Mouse (Mus musculus): ENCODE results near the gene Ckap5. TPM values are rescaled to one million over a fixed set of nuclear protein-coding genes. Genes with fewer than 3 reads are reported as not detected.

The Ckap5 gene
- polyA plus RNA-seq, 1 experiment = 12.6 TPM

DNA sequence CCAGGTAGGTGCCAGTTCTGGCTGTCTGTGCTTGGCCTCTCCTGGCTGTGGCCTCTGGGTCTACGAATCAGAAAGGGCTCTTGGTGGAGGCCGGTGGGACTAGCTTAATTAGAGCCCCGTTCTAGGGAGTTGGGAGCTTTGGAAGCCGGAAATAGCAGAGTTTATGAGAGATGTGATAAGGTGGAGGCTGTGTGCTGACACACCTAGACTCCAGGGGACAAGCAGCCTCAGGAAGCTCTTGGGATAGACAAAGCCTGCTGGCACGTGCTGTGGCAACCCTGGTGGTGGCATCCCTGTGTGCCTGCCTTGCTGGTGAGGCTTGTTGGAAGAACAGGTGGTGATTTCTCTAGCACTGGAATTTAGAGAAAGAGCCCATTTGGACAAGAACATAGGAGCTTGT lies 128.8 kb downstream of the Ckap5 start:
- Histone ChIP-seq H3K27me3 (ENCODE audit: control insufficient read depth, insufficient read depth, insufficient read length) (no peaks in the 10 kb centered on the region), H3K4me2 (ENCODE audit: low read depth) (no peak overlapping the region), H3K4me3 (no peak overlapping the region), H3K36me3 (ENCODE audit: control insufficient read depth, insufficient read depth) (peaks cover 37% of the 10 kb centered on the region), H3K79me2 (ENCODE audit: control insufficient read depth, insufficient read depth) (peaks cover 24% of the 10 kb centered on the region), H3ac (ENCODE audit: control insufficient read depth, insufficient read length) (no peak overlapping the region)
- no peak for TF ChIP-seq MYOD1 (IDR thresholded peaks at IDR 0.05; ENCODE audit: control insufficient read depth in 1 of 3, insufficient read length in 2 of 3, low read depth in 2 of 3)
- TF ChIP-seq TCF3 (IDR thresholded peaks at IDR 0.05; ENCODE audit: insufficient read length, low read depth) = no peak
- no peak for TF ChIP-seq POLR2A (IDR thresholded peaks at IDR 0.05; ENCODE audit: insufficient read length, low read depth)
- no peak for TF ChIP-seq E2F4 (IDR thresholded peaks at IDR 0.05; ENCODE audit: insufficient read depth)
- TF ChIP-seq CEBPB (IDR thresholded peaks at IDR 0.05; ENCODE audit: insufficient read depth, poor library complexity, severe bottlenecking) = no peak
- TF ChIP-seq POLR2AphosphoS2 (IDR thresholded peaks at IDR 0.05; ENCODE audit: insufficient read length, low read depth) = no peak
- peak in 1 of 3 experiments; percentile 41 for TF ChIP-seq MYOG (IDR thresholded peaks at IDR 0.05; ENCODE audit: control insufficient read depth in 1 of 3, insufficient read depth in 1 of 3, insufficient read length in 2 of 3, low read depth in 2 of 3)
- TF ChIP-seq USF1 (IDR thresholded peaks at IDR 0.05; ENCODE audit: low read depth) = no peak
- no peak for TF ChIP-seq SRF (IDR thresholded peaks at IDR 0.05; ENCODE audit: control insufficient read depth, insufficient read length, low read depth)

DNA sequence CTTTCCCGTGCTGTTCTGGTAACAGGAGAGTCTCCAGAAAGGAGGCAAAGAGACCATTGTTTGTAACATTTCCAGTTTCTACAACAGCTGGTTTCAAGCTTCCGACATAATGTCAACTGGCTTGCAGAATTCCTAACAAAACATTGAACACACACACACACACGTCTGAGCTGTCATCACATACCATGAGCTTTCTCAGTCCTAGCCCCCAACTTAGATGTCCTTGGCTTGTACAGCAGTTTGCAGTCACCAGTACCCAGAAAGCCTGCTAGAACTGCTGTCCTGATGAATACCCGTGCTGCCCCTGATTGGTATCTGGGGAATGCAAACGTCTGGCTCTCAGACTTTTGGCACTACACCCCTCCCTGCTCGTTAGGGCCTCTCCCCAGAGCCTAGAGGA lies 129.3 kb downstream of the Ckap5 start:
- no peak overlapping the region for H3K4me3 ChIP-seq
- no peak overlapping the region for H3ac ChIP-seq (ENCODE audit: control insufficient read depth, insufficient read length)
- H3K36me3 ChIP-seq (ENCODE audit: control insufficient read depth, insufficient read depth) = peaks cover 37% of the 10 kb centered on the region
- no peak for TF ChIP-seq POLR2AphosphoS2 (IDR thresholded peaks at IDR 0.05; ENCODE audit: insufficient read length, low read depth)
- TF ChIP-seq REST (IDR thresholded peaks at IDR 0.05; ENCODE audit: insufficient read depth, insufficient read length) = no peak
- TF ChIP-seq CEBPB (IDR thresholded peaks at IDR 0.05; ENCODE audit: insufficient read depth, poor library complexity, severe bottlenecking) = no peak
- no peak for TF ChIP-seq MAX (IDR thresholded peaks at IDR 0.05; ENCODE audit: low read depth)
- TF ChIP-seq TCF3 (IDR thresholded peaks at IDR 0.05; ENCODE audit: insufficient read length, low read depth) = no peak
- TF ChIP-seq SRF (IDR thresholded peaks at IDR 0.05; ENCODE audit: control insufficient read depth, insufficient read length, low read depth) = no peak
- TF ChIP-seq E2F4 (IDR thresholded peaks at IDR 0.05; ENCODE audit: insufficient read depth) = no peak
- TF ChIP-seq POLR2A (IDR thresholded peaks at IDR 0.05; ENCODE audit: insufficient read length, low read depth) = no peak
- TF ChIP-seq USF1 (IDR thresholded peaks at IDR 0.05; ENCODE audit: low read depth) = no peak
- TF ChIP-seq MYOG (IDR thresholded peaks at IDR 0.05; ENCODE audit: control insufficient read depth in 1 of 3, insufficient read depth in 1 of 3, insufficient read length in 2 of 3, low read depth in 2 of 3) = no peak
- no peak for TF ChIP-seq MYOD1 (IDR thresholded peaks at IDR 0.05; ENCODE audit: control insufficient read depth in 1 of 3, insufficient read length in 2 of 3, low read depth in 2 of 3)
- no peak for TF ChIP-seq TCF12 (IDR thresholded peaks at IDR 0.05; ENCODE audit: insufficient read depth, poor library complexity, severe bottlenecking)
- no peaks in the 10 kb centered on the region for H3K27me3 ChIP-seq (ENCODE audit: control insufficient read depth, insufficient read depth, insufficient read length)
- H3K79me2 ChIP-seq (ENCODE audit: control insufficient read depth, insufficient read depth) = peaks cover 19% of the 10 kb centered on the region
- no peak overlapping the region for H3K4me2 ChIP-seq (ENCODE audit: low read depth)

GRCm38 (mm10) chr2:91656774-91657173 lies 130.2 kb downstream of the Ckap5 start:
- H3K27me3 ChIP-seq (ENCODE audit: control insufficient read depth, insufficient read depth, insufficient read length) = no peaks in the 10 kb centered on the region
- H3K4me3 ChIP-seq = no peak overlapping the region
- no peak overlapping the region for H3ac ChIP-seq (ENCODE audit: control insufficient read depth, insufficient read length)
- H3K4me2 ChIP-seq (ENCODE audit: low read depth) = no peak overlapping the region
- peaks cover 39% of the 10 kb centered on the region for H3K36me3 ChIP-seq (ENCODE audit: control insufficient read depth, insufficient read depth)
- peaks cover 10% of the 10 kb centered on the region for H3K79me2 ChIP-seq (ENCODE audit: control insufficient read depth, insufficient read depth)
- TF ChIP-seq TCF3 (IDR thresholded peaks at IDR 0.05; ENCODE audit: insufficient read length, low read depth) (no peak), E2F4 (IDR thresholded peaks at IDR 0.05; ENCODE audit: insufficient read depth) (no peak), USF1 (IDR thresholded peaks at IDR 0.05; ENCODE audit: low read depth) (no peak), POLR2AphosphoS2 (IDR thresholded peaks at IDR 0.05; ENCODE audit: insufficient read length, low read depth) (no peak), MYOD1 (IDR thresholded peaks at IDR 0.05; ENCODE audit: control insufficient read depth in 1 of 3, insufficient read length in 2 of 3, low read depth in 2 of 3) (no peak), MAX (IDR thresholded peaks at IDR 0.05; ENCODE audit: low read depth) (no peak), SRF (IDR thresholded peaks at IDR 0.05; ENCODE audit: control insufficient read depth, insufficient read length, low read depth) (no peak), TCF12 (IDR thresholded peaks at IDR 0.05; ENCODE audit: insufficient read depth, poor library complexity, severe bottlenecking) (no peak), CEBPB (IDR thresholded peaks at IDR 0.05; ENCODE audit: insufficient read depth, poor library complexity, severe bottlenecking) (no peak), REST (IDR thresholded peaks at IDR 0.05; ENCODE audit: insufficient read depth, insufficient read length) (no peak), MYOG (IDR thresholded peaks at IDR 0.05; ENCODE audit: control insufficient read depth in 1 of 3, insufficient read depth in 1 of 3, insufficient read length in 2 of 3, low read depth in 2 of 3) (no peak), POLR2A (IDR thresholded peaks at IDR 0.05; ENCODE audit: insufficient read length, low read depth) (no peak)

- Histone ChIP-seq H3K4me3 (no peak overlapping the region), H3ac (ENCODE audit: control insufficient read depth, insufficient read length) (no peak overlapping the region)
- TF ChIP-seq TCF12 (IDR thresholded peaks at IDR 0.05; ENCODE audit: insufficient read depth, poor library complexity, severe bottlenecking) = no peak
- no peak for TF ChIP-seq POLR2AphosphoS2 (IDR thresholded peaks at IDR 0.05; ENCODE audit: insufficient read length, low read depth)
- TF ChIP-seq MYOD1 (IDR thresholded peaks at IDR 0.05; ENCODE audit: control insufficient read depth in 1 of 3, insufficient read length in 2 of 3, low read depth in 2 of 3) = no peak
- no peak for TF ChIP-seq POLR2A (IDR thresholded peaks at IDR 0.05; ENCODE audit: insufficient read length, low read depth)
Measured at GRCm38 (mm10) chr2:91659657-91660056, 133.1 kb downstream of the Ckap5 start.

GRCm38 (mm10) chr2:91660981-91661380 lies 134.4 kb downstream of the Ckap5 start:
- Histone ChIP-seq H3K79me2 (ENCODE audit: control insufficient read depth, insufficient read depth) (no peaks in the 10 kb centered on the region), H3K36me3 (ENCODE audit: control insufficient read depth, insufficient read depth) (peaks cover 49% of the 10 kb centered on the region), H3K4me2 (ENCODE audit: low read depth) (no peak overlapping the region), H3ac (ENCODE audit: control insufficient read depth, insufficient read length) (no peak overlapping the region), H3K4me3 (no peak overlapping the region), H3K27me3 (ENCODE audit: control insufficient read depth, insufficient read depth, insufficient read length) (no peaks in the 10 kb centered on the region)
- TF ChIP-seq MYOG (IDR thresholded peaks at IDR 0.05; ENCODE audit: control insufficient read depth in 1 of 3, insufficient read depth in 1 of 3, insufficient read length in 2 of 3, low read depth in 2 of 3) (no peak), CEBPB (IDR thresholded peaks at IDR 0.05; ENCODE audit: insufficient read depth, poor library complexity, severe bottlenecking) (no peak), TCF12 (IDR thresholded peaks at IDR 0.05; ENCODE audit: insufficient read depth, poor library complexity, severe bottlenecking) (no peak), E2F4 (IDR thresholded peaks at IDR 0.05; ENCODE audit: insufficient read depth) (no peak), MAX (IDR thresholded peaks at IDR 0.05; ENCODE audit: low read depth) (no peak), POLR2A (IDR thresholded peaks at IDR 0.05; ENCODE audit: insufficient read length, low read depth) (no peak), REST (IDR thresholded peaks at IDR 0.05; ENCODE audit: insufficient read depth, insufficient read length) (no peak), USF1 (IDR thresholded peaks at IDR 0.05; ENCODE audit: low read depth) (no peak), TCF3 (IDR thresholded peaks at IDR 0.05; ENCODE audit: insufficient read length, low read depth) (no peak), POLR2AphosphoS2 (IDR thresholded peaks at IDR 0.05; ENCODE audit: insufficient read length, low read depth) (no peak), MYOD1 (IDR thresholded peaks at IDR 0.05; ENCODE audit: control insufficient read depth in 1 of 3, insufficient read length in 2 of 3, low read depth in 2 of 3) (no peak), SRF (IDR thresholded peaks at IDR 0.05; ENCODE audit: control insufficient read depth, insufficient read length, low read depth) (no peak)

More at GRCm38 (mm10) chr2:91659657-91660056, 133.1 kb downstream of the Ckap5 start:
- no peak overlapping the region for H3K4me2 ChIP-seq (ENCODE audit: low read depth)
- no peaks in the 10 kb centered on the region for H3K79me2 ChIP-seq (ENCODE audit: control insufficient read depth, insufficient read depth)
- H3K27me3 ChIP-seq (ENCODE audit: control insufficient read depth, insufficient read depth, insufficient read length) = no peaks in the 10 kb centered on the region
- H3K36me3 ChIP-seq (ENCODE audit: control insufficient read depth, insufficient read depth) = peaks cover 58% of the 10 kb centered on the region
